Mouse (Mus musculus) megakaryocyte, embryonic 14.5 days (primary cell): ENCODE results near the gene Tcf12. TPM values are rescaled to one million over a fixed set of nuclear protein-coding genes. Genes with fewer than 3 reads are reported as not detected.

Source experiments
- H3K27me3 ChIP-seq: replicated peaks from 2 replicates; pipeline ENCODE3; 2012; ENCODE audit warnings: inconsistent platforms
- H3K36me3 ChIP-seq: replicated peaks from 2 replicates; pipeline ENCODE3; 2012; ENCODE audit warnings: low read length, inconsistent platforms, mixed read lengths
- H3K4me1 ChIP-seq: 2 replicates; pipeline ENCODE4 v1.6.1; 2012; ENCODE audit warnings: inconsistent platforms
- H3K4me3 ChIP-seq: replicated peaks from 2 replicates; pipeline ENCODE3; 2012; ENCODE audit warnings: moderate library complexity, mild to moderate bottlenecking, inconsistent platforms
- H3K9me3 ChIP-seq: 2 replicates; pipeline ENCODE4 v1.6.1; 2012; ENCODE audit warnings: inconsistent platforms
- FLI1 ChIP-seq: IDR thresholded peaks from 2 replicates; pipeline ENCODE4 v1.6.1; 2012; ENCODE audit warnings: low read length, inconsistent platforms, mixed read lengths
- GATA1 ChIP-seq: IDR thresholded peaks from 3 replicates; pipeline ENCODE4 v1.6.1; 2012; ENCODE audit warnings: mixed read lengths, low read length, inconsistent platforms, borderline replicate concordance
- polyA plus RNA-seq: library from polyadenylated mRNA; stranded (reverse); fragments of >175 nt; gene quantifications from 2 replicates; pipeline ENCODE4 v1.2.3, GENCODE M21; 2012; ENCODE audit warnings: low replicate concordance; ENCODE audit not compliant: insufficient read depth

The Tcf12 gene
- polyA plus RNA-seq, 1 experiment = 6.1 TPM

GRCm38 (mm10) chr9:71894246-71894942 lies 217.3 kb downstream of the Tcf12 start:
- Histone ChIP-seq H3K27me3 (no peaks in the 10 kb centered on the region), H3K4me1 (peaks cover 23% of the 10 kb centered on the region), H3K36me3 (peaks cover 4% of the 10 kb centered on the region), H3K4me3 (no peak overlapping the region), H3K9me3 (no peaks in the 10 kb centered on the region)
- TF ChIP-seq GATA1 (no peak), FLI1 (no peak)

- H3K27me3 ChIP-seq = no peaks in the 10 kb centered on the region
These were observed 223.2 kb downstream of the Tcf12 start for GRCm38 (mm10) chr9:71888450-71888849.

GRCm38 (mm10) chr9:71880629-71881028 lies 231.0 kb downstream of the Tcf12 start:
- TF ChIP-seq GATA1 (no peak), FLI1 (no peak)
- H3K27me3 ChIP-seq = no peaks in the 10 kb centered on the region
- no peak overlapping the region for H3K4me3 ChIP-seq
- peaks cover 68% of the 10 kb centered on the region for H3K36me3 ChIP-seq
- H3K9me3 ChIP-seq = no peaks in the 10 kb centered on the region
- H3K4me1 ChIP-seq = 0 out of 2 replicates have a peak, but pooled peaks cover 6% of the 10 kb centered on the region

More at GRCm38 (mm10) chr9:71888450-71888849, 223.2 kb downstream of the Tcf12 start:
- peaks cover 21% of the 10 kb centered on the region for H3K36me3 ChIP-seq
- peaks cover 5% of the 10 kb centered on the region; the same call in 1 of the 2 replicates for H3K4me1 ChIP-seq
- no peak overlapping the region for H3K4me3 ChIP-seq
- no peak for TF ChIP-seq GATA1
- no peak for TF ChIP-seq FLI1
- no peaks in the 10 kb centered on the region for H3K9me3 ChIP-seq

DNA sequence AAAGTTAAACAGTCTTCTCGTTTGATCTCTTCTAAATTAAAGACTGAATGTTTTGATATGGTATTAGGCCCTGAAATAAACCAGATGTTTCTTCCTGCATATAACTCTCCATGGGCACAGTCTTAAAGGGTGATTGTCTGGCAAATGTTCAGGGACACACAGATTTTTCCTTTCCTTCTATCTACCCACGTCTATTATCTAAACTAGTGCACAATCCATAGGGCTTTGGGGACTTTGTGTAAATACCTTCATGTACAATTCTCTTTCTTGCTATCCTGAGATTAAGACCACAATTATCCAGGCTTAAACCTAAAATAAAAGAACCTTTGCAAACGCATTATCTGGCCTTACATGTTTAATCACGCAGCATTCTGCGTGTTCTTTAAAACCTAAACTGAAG lies 231.7 kb downstream of the Tcf12 start:
- TF ChIP-seq GATA1 (no peak), FLI1 (no peak)
- peaks cover 69% of the 10 kb centered on the region for H3K36me3 ChIP-seq
- no peaks in the 10 kb centered on the region for H3K9me3 ChIP-seq
- H3K27me3 ChIP-seq = no peaks in the 10 kb centered on the region
- H3K4me1 ChIP-seq = 0 out of 2 replicates have a peak, but pooled peaks cover 6% of the 10 kb centered on the region
- H3K4me3 ChIP-seq = no peak overlapping the region

DNA sequence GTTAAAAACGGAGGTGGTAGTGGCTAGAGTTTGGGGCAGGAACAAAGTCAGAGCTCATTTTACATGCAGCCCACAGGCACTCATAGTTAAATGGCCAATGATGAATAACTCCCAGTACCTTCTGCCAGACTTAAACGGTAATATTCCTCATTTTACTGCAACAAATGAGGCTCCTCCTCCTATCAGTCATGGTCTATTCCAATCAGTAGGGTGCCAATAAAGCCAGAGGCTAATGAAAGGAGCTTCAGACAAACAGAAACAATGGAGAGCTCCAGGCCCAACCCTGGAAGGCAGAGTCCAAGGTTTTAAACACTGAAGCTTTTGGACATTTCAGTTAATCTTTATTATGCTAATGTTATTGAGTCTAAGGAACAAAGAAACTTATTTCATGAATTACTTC lies 232.3 kb downstream of the Tcf12 start:
- Histone ChIP-seq H3K27me3 (no peaks in the 10 kb centered on the region), H3K4me1 (peaks cover 11% of the 10 kb centered on the region), H3K9me3 (no peaks in the 10 kb centered on the region), H3K36me3 (peaks cover 70% of the 10 kb centered on the region), H3K4me3 (no peak overlapping the region)
- TF ChIP-seq FLI1 (no peak), GATA1 (no peak)

- no peak for TF ChIP-seq FLI1
- no peak for TF ChIP-seq GATA1
- no peaks in the 10 kb centered on the region for H3K27me3 ChIP-seq
- no peaks in the 10 kb centered on the region for H3K9me3 ChIP-seq
- H3K4me1 ChIP-seq = peaks cover 18% of the 10 kb centered on the region
- H3K36me3 ChIP-seq = peaks cover 70% of the 10 kb centered on the region
- H3K4me3 ChIP-seq = no peak overlapping the region
These were observed 233.8 kb downstream of the Tcf12 start for GRCm38 (mm10) chr9:71877867-71878266.

DNA sequence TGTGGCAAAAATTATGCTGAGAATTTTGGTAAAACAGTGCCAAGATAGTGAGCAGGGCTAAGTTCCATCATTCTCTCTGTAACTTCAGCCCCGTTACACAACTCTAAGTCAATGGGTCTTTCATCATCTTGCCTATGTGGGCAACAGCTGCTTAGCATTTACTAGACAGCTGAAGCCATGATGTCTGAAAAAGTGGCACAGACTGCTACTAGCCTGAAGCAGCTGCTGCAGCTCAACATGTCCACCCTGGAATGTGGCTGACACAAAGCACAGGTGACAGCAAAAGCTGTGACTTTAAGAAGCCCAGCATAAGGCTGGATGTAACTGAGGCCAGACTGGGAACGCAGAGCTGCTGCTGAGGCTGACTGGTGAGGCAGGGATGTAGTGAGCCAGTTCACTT lies 236.9 kb downstream of the Tcf12 start:
- H3K36me3 ChIP-seq = peaks cover 69% of the 10 kb centered on the region
- TF ChIP-seq GATA1 = no peak
- TF ChIP-seq FLI1 = no peak
- peaks cover 18% of the 10 kb centered on the region for H3K4me1 ChIP-seq
- H3K27me3 ChIP-seq = no peaks in the 10 kb centered on the region
- H3K9me3 ChIP-seq = no peaks in the 10 kb centered on the region
- H3K4me3 ChIP-seq = no peak overlapping the region

- Histone ChIP-seq H3K36me3 (peaks cover 70% of the 10 kb centered on the region), H3K4me3 (no peak overlapping the region), H3K9me3 (no peaks in the 10 kb centered on the region), H3K4me1 (peaks cover 18% of the 10 kb centered on the region), H3K27me3 (no peaks in the 10 kb centered on the region)
- TF ChIP-seq GATA1 (no peak), FLI1 (no peak)
These were observed 237.6 kb downstream of the Tcf12 start for GRCm38 (mm10) chr9:71874035-71874572.

DNA sequence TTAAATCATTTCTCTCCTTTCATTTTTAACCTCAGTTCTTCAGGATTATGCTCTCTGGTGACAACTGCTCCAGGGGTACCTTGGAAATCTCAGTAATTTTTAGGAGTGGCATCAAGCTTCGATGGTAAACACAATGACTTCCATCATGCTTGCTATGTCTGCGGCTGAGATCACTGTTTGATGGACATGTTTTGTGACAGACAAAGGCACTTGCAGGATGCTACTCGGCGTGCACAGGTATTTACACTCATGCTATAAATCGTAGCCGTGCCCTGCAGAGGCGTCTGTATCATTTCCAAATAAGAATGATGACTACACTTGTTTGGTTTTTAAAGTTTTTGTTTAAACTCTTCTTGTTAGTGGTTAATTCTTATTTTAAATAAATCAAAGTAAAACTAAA lies 248.3 kb downstream of the Tcf12 start:
- TF ChIP-seq GATA1 (no peak), FLI1 (no peak)
- no peaks in the 10 kb centered on the region for H3K9me3 ChIP-seq
- no peak overlapping the region for H3K4me3 ChIP-seq
- H3K27me3 ChIP-seq = no peaks in the 10 kb centered on the region
- H3K4me1 ChIP-seq = no peaks in the 10 kb centered on the region; the same call in 1 of the 2 replicates
- peaks cover 53% of the 10 kb centered on the region for H3K36me3 ChIP-seq

DNA sequence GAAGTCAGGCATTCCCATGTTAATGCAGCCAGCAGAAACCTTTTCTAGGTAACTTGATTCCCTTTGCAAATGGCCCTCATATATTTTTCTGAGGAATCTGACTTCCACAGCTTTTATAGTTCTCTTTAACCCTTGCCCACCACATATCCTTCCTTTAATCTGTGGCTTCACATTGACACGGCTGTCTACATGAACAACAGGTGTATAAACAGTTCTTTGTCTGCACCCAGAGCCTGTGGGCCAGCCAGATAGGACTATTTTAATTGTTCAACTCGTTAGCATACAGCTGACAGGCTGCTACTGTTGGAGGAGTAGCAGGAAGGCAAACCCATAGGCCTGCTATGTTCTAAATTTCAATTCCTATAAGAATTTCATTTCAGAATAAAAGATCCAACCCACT lies 250.0 kb downstream of the Tcf12 start:
- Histone ChIP-seq H3K4me1 (no peaks in the 10 kb centered on the region; the same call in 1 of the 2 replicates), H3K4me3 (no peak overlapping the region), H3K9me3 (no peaks in the 10 kb centered on the region), H3K27me3 (no peaks in the 10 kb centered on the region), H3K36me3 (peaks cover 56% of the 10 kb centered on the region)
- TF ChIP-seq GATA1 (no peak), FLI1 (no peak)

DNA sequence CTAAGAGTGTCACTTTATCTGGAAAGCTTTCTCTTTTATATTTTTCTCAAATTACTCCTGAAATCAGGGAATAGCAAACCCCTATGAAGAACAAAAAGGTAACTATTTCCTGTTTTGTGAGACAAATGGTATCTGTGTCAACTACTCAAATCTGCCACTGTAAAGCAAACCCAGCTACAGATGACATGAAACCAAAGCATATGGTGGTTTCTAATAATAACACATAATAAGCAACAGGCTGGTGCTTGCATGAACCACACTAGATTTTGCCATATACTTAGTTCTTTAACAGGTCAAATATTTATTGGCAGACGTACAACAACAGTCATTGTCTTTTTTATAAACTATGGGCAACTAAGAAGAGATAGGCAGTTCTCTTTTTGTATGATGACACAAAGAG lies 253.7 kb downstream of the Tcf12 start:
- no peak for TF ChIP-seq FLI1
- no peak for TF ChIP-seq GATA1
- Histone ChIP-seq H3K36me3 (peaks cover 70% of the 10 kb centered on the region), H3K4me3 (no peak overlapping the region), H3K27me3 (no peaks in the 10 kb centered on the region), H3K4me1 (no peaks in the 10 kb centered on the region; the same call in 1 of the 2 replicates), H3K9me3 (no peaks in the 10 kb centered on the region)
